Mouse (Mus musculus) CH12.LX (cell line): ENCODE data around the gene Elk3. TPM values are rescaled to one million over a fixed set of nuclear protein-coding genes. Genes with fewer than 3 reads are reported as not detected.

Source experiments
- DNase-seq: peaks from one replicate; pipeline ENCODE4 v3.0.0-alpha.2; 2013; ENCODE audit errors: extremely low read depth
- H3K27ac ChIP-seq: 2 replicates; pipeline ENCODE4 v1.5.1; 2012; ENCODE audit warnings: low read depth, mild to moderate bottlenecking, control low read depth, moderate library complexity; ENCODE audit not compliant: insufficient read depth
- H3K27me3 ChIP-seq: replicated peaks from 2 replicates; pipeline ENCODE3; 2012; ENCODE audit warnings: inconsistent platforms
- H3K36me3 ChIP-seq, 2 experiments: replicated peaks in 1 of 2; 2 replicates each; pipeline versions ENCODE3 to v1.6.1; 2012; ENCODE audit warnings: inconsistent platforms in 1 of 2, low read length in 1 of 2, mild to moderate bottlenecking in 1 of 2, mixed read lengths in 1 of 2, moderate library complexity in 1 of 2; ENCODE audit not compliant: control insufficient read depth in 1 of 2, insufficient read depth in 1 of 2
- H3K4me1 ChIP-seq, 2 experiments: 2 replicates each; pipeline ENCODE4 v1.6.1; 2012; ENCODE audit warnings: inconsistent platforms in 1 of 2, moderate library complexity in 1 of 2; ENCODE audit not compliant: insufficient read depth in 2 of 2, control insufficient read depth in 1 of 2
- H3K4me2 ChIP-seq: 2 replicates; pipeline ENCODE4 v1.6.1; 2012; ENCODE audit warnings: low read depth, mild to moderate bottlenecking, control low read depth; ENCODE audit not compliant: poor library complexity, insufficient read depth, severe bottlenecking
- H3K4me3 ChIP-seq, 3 experiments: fragments of 150-350 bp in 1 of 3; sonication (generic) in 1 of 3; replicated peaks in 1 of 3; 2 replicates each; pipeline versions ENCODE3 to v1.5.1; 2011 to 2012; ENCODE audit warnings: low read depth in 2 of 3, low read length in 2 of 3, mild to moderate bottlenecking in 2 of 3, moderate library complexity in 2 of 3, control low read depth in 1 of 3, improper control_type of control experiment in 1 of 3, inconsistent platforms in 1 of 3, mixed read lengths in 1 of 3; ENCODE audit not compliant: poor library complexity in 1 of 3
- H3K79me2 ChIP-seq: replicated peaks from 2 replicates; pipeline ENCODE4 v1.6.1; 2012; ENCODE audit warnings: mild to moderate bottlenecking, moderate library complexity; ENCODE audit not compliant: control insufficient read depth, poor library complexity, insufficient read depth, severe bottlenecking; ENCODE audit errors: extremely low read depth
- H3K9ac ChIP-seq: 2 replicates; pipeline ENCODE4 v1.6.1; 2012; ENCODE audit warnings: low read depth, mild to moderate bottlenecking, control low read depth, moderate library complexity; ENCODE audit not compliant: insufficient read depth
- H3K9me3 ChIP-seq: replicated peaks from 2 replicates; pipeline ENCODE3; 2012; ENCODE audit warnings: low read length, inconsistent platforms, mixed read lengths
- BHLHE40 ChIP-seq: IDR thresholded peaks from 2 replicates; pipeline ENCODE4 v1.6.1; 2011; ENCODE audit warnings: mild to moderate bottlenecking, low read depth, low read length, improper control_type of control experiment
- CHD1 ChIP-seq: IDR thresholded peaks from 2 replicates; pipeline ENCODE4 v1.6.1; 2012; ENCODE audit warnings: low read depth, low read length, improper control_type of control experiment, inconsistent platforms
- CHD2 ChIP-seq: IDR thresholded peaks from 2 replicates; pipeline ENCODE4 v1.6.1; 2011; ENCODE audit warnings: low read length, improper control_type of control experiment
- CTCF ChIP-seq, 2 experiments: IDR thresholded peaks in 1 of 2; conservative IDR thresholded peaks in 1 of 2; 2 replicates each; pipeline ENCODE4 v1.5.1; 2011 to 2012; ENCODE audit warnings: low read depth in 2 of 2, low read length in 2 of 2, improper control_type of control experiment in 1 of 2, inconsistent platforms in 1 of 2, mild to moderate bottlenecking in 1 of 2, moderate library complexity in 1 of 2
- E2F4 ChIP-seq: IDR thresholded peaks from 2 replicates; pipeline ENCODE4 v1.6.1; 2011; ENCODE audit warnings: low read depth, low read length, improper control_type of control experiment; ENCODE audit not compliant: insufficient replicate concordance
- ELF1 ChIP-seq: IDR thresholded peaks from 2 replicates; pipeline ENCODE4 v1.6.1; 2014; ENCODE audit warnings: low read depth, mild to moderate bottlenecking, inconsistent platforms, low read length, improper control_type of control experiment
- GABPA ChIP-seq: IDR thresholded peaks from 2 replicates; pipeline ENCODE4 v1.6.1; 2012; ENCODE audit warnings: low read depth, low read length, improper control_type of control experiment, inconsistent platforms; ENCODE audit not compliant: insufficient replicate concordance
- HCFC1 ChIP-seq: IDR thresholded peaks from 2 replicates; pipeline ENCODE4 v1.6.1; 2012; ENCODE audit warnings: low read depth, mild to moderate bottlenecking, inconsistent platforms, low read length, improper control_type of control experiment
- JUN ChIP-seq: IDR thresholded peaks from 2 replicates; pipeline ENCODE4 v1.6.1; 2011; ENCODE audit warnings: low read depth, mild to moderate bottlenecking, low read length, improper control_type of control experiment, moderate library complexity; ENCODE audit not compliant: insufficient read depth
- MEF2A ChIP-seq: IDR thresholded peaks from 2 replicates; pipeline ENCODE4 v1.6.1; 2014; ENCODE audit warnings: low read depth, mild to moderate bottlenecking, inconsistent platforms, low read length, improper control_type of control experiment, borderline replicate concordance
- MYC ChIP-seq: IDR thresholded peaks from 2 replicates; pipeline ENCODE4 v1.6.1; 2011; ENCODE audit warnings: low read depth, mild to moderate bottlenecking, improper control_type of control experiment, low read length
- NELFE ChIP-seq: IDR thresholded peaks from 2 replicates; pipeline ENCODE4 v1.6.1; 2011; ENCODE audit warnings: low read depth, low read length, improper control_type of control experiment
- RAD21 ChIP-seq: IDR thresholded peaks from 2 replicates; pipeline ENCODE4 v1.6.1; 2011; ENCODE audit warnings: low read depth, mild to moderate bottlenecking, low read length, improper control_type of control experiment, moderate library complexity
- RCOR1 ChIP-seq: conservative IDR thresholded peaks from 2 replicates; pipeline ENCODE4 v1.6.1; 2012; ENCODE audit warnings: low read depth, mild to moderate bottlenecking, inconsistent platforms, low read length, improper control_type of control experiment
- SMC3 ChIP-seq: IDR thresholded peaks from 2 replicates; pipeline ENCODE4 v1.6.1; 2011; ENCODE audit warnings: low read depth, low read length, improper control_type of control experiment
- TBP ChIP-seq: conservative IDR thresholded peaks from 2 replicates; pipeline ENCODE4 v1.6.1; 2011; ENCODE audit warnings: low read depth, low read length, improper control_type of control experiment
- UBTF ChIP-seq: IDR thresholded peaks from 2 replicates; pipeline ENCODE4 v1.6.1; 2012; ENCODE audit warnings: low read depth, mild to moderate bottlenecking, inconsistent platforms, low read length, improper control_type of control experiment, moderate library complexity
- USF2 ChIP-seq: conservative IDR thresholded peaks from 2 replicates; pipeline ENCODE4 v1.6.1; 2011; ENCODE audit warnings: low read depth, low read length, improper control_type of control experiment
- ZC3H11A ChIP-seq: IDR thresholded peaks from 2 replicates; pipeline ENCODE4 v1.6.1; 2012; ENCODE audit warnings: low read depth, mild to moderate bottlenecking, inconsistent platforms, low read length, improper control_type of control experiment
- ZKSCAN1 ChIP-seq: IDR thresholded peaks from 2 replicates; pipeline ENCODE4 v1.6.1; 2012; ENCODE audit warnings: low read depth, inconsistent platforms, low read length, improper control_type of control experiment, borderline replicate concordance
- ZNF384 ChIP-seq: IDR thresholded peaks from 2 replicates; pipeline ENCODE4 v1.6.1; 2012; ENCODE audit warnings: low read depth, low read length, improper control_type of control experiment, inconsistent platforms
- dilution Hi-C: fragments of 300-500 bp; cut with MboI; formaldehyde crosslinking; loops from 2 replicates; pipeline ENCODE4 v1.14.3; 2020; ENCODE audit warnings: low sequenced_read_pairs; ENCODE audit not compliant: extremely low pct_unique_long_range_greater_than_20kb, extremely low pct_ligation_motif_present
- in situ Hi-C: fragments of 300-500 bp; cut with MboI; formaldehyde crosslinking; loops from 3 replicates; pipeline ENCODE4 v1.14.3; 2019; ENCODE audit warnings: low sequenced_read_pairs, low pct_ligation_motif_present, low pct_unique_long_range_greater_than_20kb, mixed read lengths
- polyA plus RNA-seq: library from polyadenylated mRNA; unstranded; fragments of >175 nt; gene quantifications from 2 replicates; pipeline ENCODE4 v1.2.1, GENCODE M21; 2012; ENCODE audit warnings: low read depth; ENCODE audit not compliant: insufficient read length
- total RNA-seq, 2 experiments: library from RNA; depleted of rRNA; stranded (reverse); fragments of 300-350 nt in 1 of 2; fragments of >200 nt in 1 of 2; gene quantifications; 2 replicates each; pipeline ENCODE4 v1.2.3; 2012 to 2014

Gene Elk3
- total and polyA plus RNA-seq, 3 experiments: 20.1 to 37.0 (median 25.8) TPM

DNA sequence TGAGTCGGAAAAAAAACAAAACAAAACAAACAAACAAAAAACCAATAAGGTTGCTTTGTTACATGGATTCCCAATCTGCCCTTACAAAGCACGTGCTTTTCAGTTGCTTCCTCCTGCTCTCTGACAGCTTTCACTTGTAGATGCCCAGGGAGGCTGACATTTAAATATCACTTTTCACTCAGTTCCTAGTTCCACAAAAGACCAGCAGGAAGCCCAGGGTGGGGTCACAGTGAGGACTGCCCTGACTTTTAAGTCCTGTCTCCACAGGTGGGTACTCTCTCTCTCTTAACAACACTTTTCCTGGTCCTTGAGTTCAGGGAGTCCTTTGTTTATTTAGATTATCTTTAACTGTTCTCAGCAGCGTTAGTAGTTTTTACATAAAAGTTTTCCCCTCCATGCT lies 68.7 kb downstream of the Elk3 start:
- TF ChIP-seq USF2 (no peak), ZNF384 (no peak)
- TF ChIP-seq, all 38 proteins: peak for 0
- H3K36me3 ChIP-seq: peaks cover 43 to 75% of the 10 kb centered on the region in 2 experiments
- H3K27me3 ChIP-seq: no peaks in the 10 kb centered on the region
- peak; percentile 25 for DNase-seq
- no peak overlapping the region for H3K4me3 ChIP-seq
- no peak overlapping the region for H3K27ac ChIP-seq
- no peak overlapping the region for H3K4me2 ChIP-seq
- no peak overlapping the region for H3K9ac ChIP-seq
- H3K79me2 ChIP-seq: no peaks in the 10 kb centered on the region; the same call in 1 of the 2 replicates
- H3K4me1 ChIP-seq: peaks cover 0 to 38% of the 10 kb centered on the region in 2 experiments; a peak in 2 of 4 replicates
- in situ Hi-C loops (no loop called here), dilution Hi-C loops (no loop called here)
- H3K9me3 ChIP-seq: no peaks in the 10 kb centered on the region

DNA sequence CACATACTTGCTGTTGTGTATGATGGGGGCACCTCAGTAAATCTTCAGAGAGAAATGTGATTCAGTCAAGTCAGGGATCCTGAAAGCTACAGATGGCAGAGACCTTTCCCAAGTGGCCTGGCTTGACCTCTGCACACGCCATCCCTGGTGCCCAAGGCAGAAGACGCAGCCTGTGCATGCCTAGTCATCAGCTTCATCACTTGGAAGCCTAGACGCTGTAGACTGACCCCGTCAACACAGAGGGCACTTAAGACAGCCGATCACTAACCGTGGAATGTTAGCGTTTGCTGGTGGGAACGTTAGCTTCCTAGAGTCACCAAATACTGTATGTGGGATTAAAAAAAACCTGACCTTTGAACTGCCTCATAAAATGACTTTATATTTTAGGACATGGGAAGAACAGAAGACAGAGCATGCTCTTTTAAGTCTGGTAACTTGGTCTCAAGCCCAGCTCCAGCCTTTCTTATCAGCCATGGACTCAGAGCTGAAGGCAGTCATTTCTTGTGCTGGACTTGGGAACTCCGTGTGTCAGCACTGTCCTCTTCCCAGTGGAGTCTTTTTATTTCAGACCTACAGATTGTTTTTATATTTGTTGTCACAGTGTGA lies 71.6 kb downstream of the Elk3 start:
- Histone ChIP-seq H3K4me1 (peaks cover 0 to 19% of the 10 kb centered on the region in 2 experiments; a peak in 2 of 4 replicates), H3K9me3 (no peaks in the 10 kb centered on the region), H3K4me3 (no peak overlapping the region), H3K27me3 (no peaks in the 10 kb centered on the region), H3K36me3 (peaks cover 44 to 81% of the 10 kb centered on the region in 2 experiments), H3K9ac (no peak overlapping the region), H3K79me2 (no peaks in the 10 kb centered on the region; the same call in 1 of the 2 replicates), H3K27ac (no peak overlapping the region), H3K4me2 (no peak overlapping the region)
- in situ Hi-C loops: no loop called here
- DNase-seq: no peak
- TF ChIP-seq ZKSCAN1 (no peak), CHD2 (no peak), E2F4 (no peak), ELF1 (no peak), ZC3H11A (no peak), MYC (no peak), USF2 (no peak), BHLHE40 (no peak), RCOR1 (no peak), UBTF (no peak), HCFC1 (no peak), RAD21 (no peak), SMC3 (no peak), TBP (no peak), NELFE (no peak), CTCF (conservative IDR thresholded peaks at IDR 0.05 in 1 of 2, IDR thresholded peaks at IDR 0.05 in 1 of 2; ENCODE audit: low read depth in 2 of 2, low read length in 2 of 2) (no peak), JUN (no peak), CHD1 (no peak), GABPA (no peak), MEF2A (no peak)
- dilution Hi-C loops: no loop called here
